Mouse (Mus musculus) hindbrain, embryonic 10.5 days (tissue): Measurements from ENCODE around the gene Sh3rf1. TPM values are rescaled to one million over a fixed set of nuclear protein-coding genes. Genes with fewer than 3 reads are reported as not detected.

ENCODE experiments used
- DNase-seq: peaks from one replicate; pipeline ENCODE4 v3.0.0-alpha.2; 2017; ENCODE audit warnings: low spot score
- H3K27ac ChIP-seq: fragments of 300-500 bp; sonication (generic); 2 replicates; pipeline ENCODE4 v1.5.1; 2016; ENCODE audit warnings: mild to moderate bottlenecking, moderate library complexity
- H3K27me3 ChIP-seq: fragments of 300-500 bp; sonication (generic); 2 replicates; pipeline ENCODE4 v1.6.1; 2016; ENCODE audit warnings: mild to moderate bottlenecking; ENCODE audit not compliant: poor library complexity, insufficient read depth, severe bottlenecking
- H3K36me3 ChIP-seq: fragments of 300-500 bp; sonication (generic); 2 replicates; pipeline ENCODE4 v1.6.1; 2016; ENCODE audit warnings: mild to moderate bottlenecking, moderate library complexity
- H3K4me1 ChIP-seq: fragments of 300-500 bp; sonication (generic); replicated peaks from 2 replicates; pipeline ENCODE4 v1.6.1; 2016; ENCODE audit warnings: mild to moderate bottlenecking
- H3K4me3 ChIP-seq: fragments of 300-500 bp; sonication (generic); 2 replicates; pipeline ENCODE4 v1.5.1; 2016; ENCODE audit warnings: mild to moderate bottlenecking, moderate library complexity
- H3K9me3 ChIP-seq: fragments of 300-500 bp; sonication (generic); 2 replicates; pipeline ENCODE4 v1.6.1; 2016; ENCODE audit warnings: mild to moderate bottlenecking, moderate library complexity
- WGBS: fragments of 180-500 bp; shearing (Covaris S2); methylation state at CpG from one replicate; pipeline ENCODE4 v1.1.7; 2016; 5-methylcytosine and 5-hydroxymethylcytosine counted together
- polyA plus RNA-seq: library from polyadenylated mRNA; unstranded; fragments of >200 nt; fragmentation: Nextera tagmentation; extraction: Ambion mirVana; gene quantifications from 2 replicates; pipeline ENCODE4 v1.2.1, GENCODE M21; 2016

The Sh3rf1 gene
- polyA plus RNA-seq, 1 experiment from 2014 or later: 20.3 TPM

DNA sequence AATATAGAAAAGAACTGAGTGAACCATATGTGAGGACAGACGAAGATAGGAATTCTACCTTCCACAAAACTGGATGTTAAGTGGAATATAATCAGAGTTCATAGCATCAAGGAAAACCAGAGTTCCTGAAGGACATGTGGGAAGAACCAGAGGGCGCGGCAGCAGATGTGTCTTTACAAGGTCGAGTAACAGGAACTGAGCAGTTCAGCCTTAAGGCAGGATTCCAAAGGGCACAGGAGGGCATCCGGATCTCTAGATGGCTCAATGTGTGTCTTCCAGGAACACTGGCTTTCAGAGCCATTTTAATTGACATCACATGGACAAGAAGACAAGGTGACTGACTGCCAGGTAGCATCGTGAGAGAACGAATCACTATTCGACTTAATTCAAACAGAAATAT lies 102.6 kb downstream of the Sh3rf1 start:
- no peak overlapping the region for H3K27ac ChIP-seq
- peaks cover 23% of the 10 kb centered on the region for H3K36me3 ChIP-seq
- no peaks in the 10 kb centered on the region for H3K9me3 ChIP-seq
- 84% methylated on average over 8 of the region's 8 CpGs for WGBS
- H3K27me3 ChIP-seq: no peaks in the 10 kb centered on the region
- H3K4me1 ChIP-seq: peaks cover 41% of the 10 kb centered on the region
- H3K4me3 ChIP-seq: no peak overlapping the region
- DNase-seq: no peak

DNA sequence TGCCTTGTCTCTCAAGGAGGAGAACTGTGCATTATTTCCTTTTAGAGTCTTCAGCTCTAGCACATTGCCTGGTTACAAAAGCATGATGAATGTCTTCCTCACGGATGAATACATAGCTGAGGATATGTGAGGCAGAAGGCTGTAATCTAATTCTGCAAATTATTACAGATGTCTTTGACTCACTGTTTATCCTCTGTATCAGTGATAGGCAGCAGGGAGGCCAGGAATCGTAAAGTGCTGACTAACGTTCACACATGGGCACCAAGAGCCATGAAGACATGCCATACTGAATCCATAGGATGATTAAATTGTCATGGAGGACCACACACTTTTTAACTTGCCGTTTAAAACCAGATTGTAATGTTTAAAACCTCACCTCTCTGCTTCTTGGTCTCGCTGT lies 103.7 kb downstream of the Sh3rf1 start:
- no peak overlapping the region for H3K4me3 ChIP-seq
- no peak for DNase-seq
- no peaks in the 10 kb centered on the region for H3K27me3 ChIP-seq
- no peaks in the 10 kb centered on the region for H3K9me3 ChIP-seq
- WGBS: 89% methylated on average over 5 of the region's 5 CpGs
- peaks cover 37% of the 10 kb centered on the region for H3K4me1 ChIP-seq
- H3K27ac ChIP-seq: no peak overlapping the region
- peaks cover 26% of the 10 kb centered on the region for H3K36me3 ChIP-seq

DNA sequence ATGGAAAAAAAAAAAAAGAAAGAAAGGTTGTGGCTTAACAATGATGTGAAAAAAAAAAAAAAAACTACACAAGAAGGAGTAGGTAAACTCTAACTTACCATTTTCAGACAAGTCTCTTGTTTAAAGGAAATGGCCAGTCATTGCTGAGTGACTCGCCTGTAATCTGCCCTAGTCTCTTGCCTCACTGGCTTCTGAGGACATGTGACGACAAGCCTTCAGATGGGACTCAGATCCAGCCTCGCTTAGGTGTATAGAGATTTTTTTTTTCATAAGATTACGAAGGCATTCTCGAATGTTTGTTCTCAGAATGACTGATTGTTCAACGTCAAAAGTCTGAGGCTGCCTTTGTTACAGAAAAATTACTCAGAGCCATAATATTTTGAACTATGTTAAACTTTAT lies 116.0 kb downstream of the Sh3rf1 start:
- 91% methylated on average over 6 of the region's 6 CpGs for WGBS
- H3K4me3 ChIP-seq: no peak overlapping the region
- no peak for DNase-seq
- no peaks in the 10 kb centered on the region for H3K27me3 ChIP-seq
- H3K27ac ChIP-seq: no peak overlapping the region
- H3K9me3 ChIP-seq: no peaks in the 10 kb centered on the region
- H3K36me3 ChIP-seq: peaks cover 21% of the 10 kb centered on the region
- peaks cover 27% of the 10 kb centered on the region for H3K4me1 ChIP-seq

DNA sequence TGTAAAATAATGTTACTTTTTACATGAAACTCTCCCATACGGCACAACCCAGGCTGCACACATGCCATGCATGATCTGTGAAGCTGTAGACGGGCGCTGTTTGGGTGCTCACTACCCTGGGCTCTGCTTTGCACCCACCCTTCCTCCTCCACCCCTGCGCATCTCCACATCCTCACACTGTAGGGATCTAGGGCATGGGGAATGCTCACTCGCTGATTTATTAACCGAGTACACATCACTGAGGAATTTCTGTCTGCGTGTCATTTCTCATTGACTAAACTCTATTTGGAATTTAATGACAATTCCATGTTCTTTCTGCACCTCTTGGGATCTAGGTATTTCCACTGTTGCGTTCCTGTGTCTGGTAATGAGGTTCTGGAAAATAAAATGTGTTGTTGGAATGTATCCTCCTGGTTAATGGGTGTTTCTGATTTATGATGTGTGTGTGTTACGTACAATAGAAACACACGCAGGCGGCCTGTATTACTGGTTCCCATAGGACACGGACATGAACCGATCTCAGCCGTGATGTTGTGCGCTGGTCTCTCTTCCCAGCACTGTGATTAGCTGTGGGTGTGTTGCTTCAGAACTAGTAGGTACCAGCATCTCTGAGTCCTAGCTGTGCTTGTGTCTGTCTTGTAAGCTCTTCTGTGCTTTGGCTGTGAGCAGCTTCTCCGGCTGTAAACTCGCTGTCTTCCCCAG lies 116.8 kb downstream of the Sh3rf1 start:
- WGBS: 93% methylated on average over 17 of the region's 17 CpGs
- Histone ChIP-seq H3K27me3 (no peaks in the 10 kb centered on the region), H3K9me3 (no peaks in the 10 kb centered on the region), H3K4me1 (peaks cover 27% of the 10 kb centered on the region), H3K36me3 (peaks cover 18% of the 10 kb centered on the region), H3K27ac (no peak overlapping the region), H3K4me3 (no peak overlapping the region)
- DNase-seq: no peak

DNA sequence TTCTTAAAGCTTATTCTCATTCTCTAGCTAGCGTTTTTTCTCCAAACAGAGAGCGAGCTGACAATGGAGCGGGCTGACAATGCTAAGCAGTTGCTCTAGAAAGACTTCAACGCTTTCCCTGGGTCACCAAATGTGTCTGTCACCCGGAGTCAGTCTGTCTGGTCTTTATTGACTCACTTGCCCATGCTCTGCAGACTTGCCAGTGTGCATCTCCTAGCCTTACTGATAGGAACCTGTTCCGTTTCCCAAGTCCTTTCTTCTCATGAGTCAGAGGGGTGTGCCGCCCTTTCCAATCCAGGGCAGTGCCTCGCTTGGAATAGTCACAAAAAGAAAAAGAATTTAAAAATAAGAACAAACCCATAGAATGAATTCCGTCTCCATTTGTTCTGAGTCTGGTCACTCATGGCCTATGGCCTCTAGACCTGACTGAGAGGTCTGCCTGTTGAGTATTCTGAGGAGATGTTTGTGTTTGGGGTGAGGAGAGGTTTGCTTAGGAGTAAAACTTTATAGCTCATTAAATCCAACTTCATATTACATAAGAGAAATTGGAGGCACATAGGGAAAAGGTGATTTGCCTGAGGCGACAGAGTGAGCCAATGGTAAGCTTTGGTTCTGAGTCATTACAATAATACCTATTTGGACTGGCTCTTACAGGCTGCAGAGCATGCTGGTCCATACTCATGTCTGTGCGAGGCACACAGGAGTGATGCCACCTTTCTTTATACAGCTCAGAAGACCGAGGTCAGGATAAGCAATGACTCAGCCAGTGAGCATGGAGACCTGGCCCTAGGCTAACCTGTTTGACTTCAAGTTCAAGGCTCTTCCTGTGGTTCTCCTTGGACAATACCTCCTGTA lies 118.1 kb downstream of the Sh3rf1 start:
- WGBS: 66% methylated on average over 12 of the region's 12 CpGs

DNA sequence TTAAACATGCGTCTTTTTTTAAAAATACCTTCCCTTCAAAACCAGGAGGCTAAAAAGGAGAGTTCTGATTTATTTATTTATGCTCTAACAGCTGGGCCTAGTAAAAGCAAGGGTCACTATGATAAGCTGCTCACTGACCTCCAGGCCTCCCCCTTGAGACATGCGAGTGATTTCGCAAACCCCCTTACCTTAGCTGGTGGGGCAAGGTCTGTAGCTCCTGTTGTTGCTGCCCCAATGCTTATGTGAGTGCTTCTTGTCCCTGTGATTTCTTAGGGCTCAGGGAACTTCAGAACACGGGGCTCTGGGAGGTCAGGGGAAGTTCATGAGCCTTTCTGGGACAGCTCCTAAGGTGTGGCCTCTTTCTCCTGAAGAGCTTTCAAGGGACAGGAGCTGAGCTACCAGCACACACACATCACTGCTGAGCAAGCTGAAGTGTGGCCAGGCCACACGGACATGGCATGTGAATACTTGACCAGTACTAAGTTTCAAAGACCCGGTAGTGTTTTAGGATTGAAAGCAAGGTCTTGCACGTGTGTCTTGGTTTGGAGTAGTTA lies 118.9 kb downstream of the Sh3rf1 start:
- WGBS: 79% methylated on average over 7 of the region's 7 CpGs
- Histone ChIP-seq H3K27ac (0 out of 2 replicates have a peak overlapping the region, but pooled peaks have one; percentile 8), H3K36me3 (peaks cover 9% of the 10 kb centered on the region), H3K4me3 (no peak overlapping the region), H3K27me3 (no peaks in the 10 kb centered on the region), H3K9me3 (no peaks in the 10 kb centered on the region), H3K4me1 (peaks cover 28% of the 10 kb centered on the region)
- no peak for DNase-seq

More for the DNA sequence above, 118.1 kb downstream of the Sh3rf1 start:
- DNase-seq: no peak
- no peak overlapping the region for H3K4me3 ChIP-seq
- peak overlapping the region; percentile 23; the same call in 1 of the 2 replicates for H3K27ac ChIP-seq
- peaks cover 27% of the 10 kb centered on the region for H3K4me1 ChIP-seq
- H3K36me3 ChIP-seq: peaks cover 10% of the 10 kb centered on the region
- H3K27me3 ChIP-seq: no peaks in the 10 kb centered on the region
- H3K9me3 ChIP-seq: no peaks in the 10 kb centered on the region

DNA sequence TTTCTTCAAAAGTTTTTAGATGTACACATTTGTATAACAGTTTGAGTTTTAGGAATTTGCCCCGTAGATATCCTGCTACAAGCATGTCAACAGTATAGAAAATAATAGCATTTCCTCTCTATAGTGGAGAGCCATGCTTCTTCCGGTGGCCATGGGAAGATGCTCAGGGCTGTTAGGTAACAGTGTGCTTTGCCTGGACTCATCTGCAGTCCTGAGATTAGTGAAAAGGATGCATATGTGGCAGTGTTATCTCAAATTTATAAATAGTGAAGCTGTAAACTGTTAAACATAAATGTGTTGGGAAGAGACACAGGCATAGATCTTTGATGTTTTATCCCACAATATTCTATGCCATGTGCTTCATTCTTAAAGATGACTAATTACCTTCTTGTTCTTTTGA lies 120.8 kb downstream of the Sh3rf1 start:
- Histone ChIP-seq H3K9me3 (0 out of 2 replicates have a peak, but pooled peaks cover under 1% of the 10 kb centered on the region), H3K4me3 (no peak overlapping the region), H3K27ac (no peak overlapping the region), H3K4me1 (peaks cover 45% of the 10 kb centered on the region), H3K27me3 (no peaks in the 10 kb centered on the region), H3K36me3 (peaks cover 7% of the 10 kb centered on the region)
- WGBS: 92% methylated on average over 2 of the region's 2 CpGs
- no peak for DNase-seq

DNA sequence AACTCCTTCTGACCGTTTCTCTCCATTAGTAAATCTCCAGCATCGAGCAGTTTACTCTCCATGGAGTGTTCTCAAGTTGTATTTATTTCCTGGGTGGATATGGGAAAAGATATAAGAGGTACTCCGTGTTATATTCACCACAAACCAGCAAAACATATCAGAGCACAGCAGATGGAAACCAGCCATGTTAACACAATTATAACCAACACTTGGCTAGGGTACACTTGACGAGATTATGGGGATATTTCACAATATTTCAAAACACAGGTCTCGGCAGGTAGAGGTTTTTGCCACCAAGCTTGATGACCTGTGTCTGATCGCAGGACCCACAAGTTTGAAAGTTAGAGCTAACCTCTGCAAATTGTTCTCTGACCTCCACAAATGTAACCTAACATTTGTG lies 123.3 kb downstream of the Sh3rf1 start:
- no peak overlapping the region for H3K27ac ChIP-seq
- H3K4me1 ChIP-seq: peaks cover 34% of the 10 kb centered on the region
- H3K27me3 ChIP-seq: no peaks in the 10 kb centered on the region
- H3K4me3 ChIP-seq: no peak overlapping the region
- no peak for DNase-seq
- 0 out of 2 replicates have a peak, but pooled peaks cover 2% of the 10 kb centered on the region for H3K9me3 ChIP-seq
- 93% methylated on average over 6 of the region's 6 CpGs for WGBS
- peaks cover 26% of the 10 kb centered on the region for H3K36me3 ChIP-seq

DNA sequence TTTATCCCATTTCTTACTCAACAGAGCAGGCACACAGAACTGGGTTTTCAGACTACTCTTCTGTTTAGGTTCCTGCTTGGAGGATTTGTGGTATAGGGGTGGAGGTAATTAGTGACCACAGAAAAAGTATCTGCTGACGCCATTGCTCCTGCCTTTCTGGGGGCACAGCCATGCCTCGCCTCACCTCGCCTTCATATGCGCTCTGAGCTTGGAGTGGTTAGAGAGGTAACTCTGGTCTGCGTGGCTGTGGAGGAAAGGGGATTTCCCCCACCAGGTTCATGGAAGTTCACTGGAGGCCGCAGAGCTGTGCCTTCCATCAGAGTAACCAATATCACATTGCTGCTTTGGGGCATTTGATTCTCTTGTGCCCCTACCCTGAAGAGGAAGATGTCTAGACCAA lies 123.9 kb downstream of the Sh3rf1 start:
- no peak for DNase-seq
- Histone ChIP-seq H3K27me3 (no peaks in the 10 kb centered on the region), H3K36me3 (peaks cover 31% of the 10 kb centered on the region), H3K9me3 (0 out of 2 replicates have a peak, but pooled peaks cover 2% of the 10 kb centered on the region), H3K27ac (no peak overlapping the region), H3K4me1 (peaks cover 28% of the 10 kb centered on the region), H3K4me3 (no peak overlapping the region)
- WGBS: 91% methylated on average over 6 of the region's 6 CpGs

DNA sequence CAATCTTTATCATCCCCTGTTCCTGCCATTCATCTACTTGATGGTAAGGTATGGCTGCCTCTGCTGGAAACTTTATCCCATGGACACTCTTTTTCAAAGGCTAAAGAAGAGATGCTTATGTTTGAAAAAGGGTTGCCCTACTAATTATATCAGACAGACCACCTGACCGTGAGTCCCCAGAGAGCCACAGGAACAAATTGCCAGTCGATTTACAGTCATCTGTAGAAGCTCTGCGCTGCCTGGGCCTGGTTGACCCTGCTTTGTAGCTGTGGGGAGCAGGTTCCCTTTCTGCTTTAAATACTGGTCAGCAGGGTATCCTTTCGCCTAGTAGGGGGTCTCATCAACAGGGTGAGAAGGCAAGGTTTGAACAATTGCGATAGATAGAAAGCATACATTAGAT lies 124.4 kb downstream of the Sh3rf1 start:
- H3K27ac ChIP-seq: no peak overlapping the region
- 70% methylated on average over 5 of the region's 5 CpGs for WGBS
- H3K36me3 ChIP-seq: peaks cover 31% of the 10 kb centered on the region
- no peak for DNase-seq
- H3K4me1 ChIP-seq: peaks cover 25% of the 10 kb centered on the region
- H3K27me3 ChIP-seq: no peaks in the 10 kb centered on the region
- 0 out of 2 replicates have a peak, but pooled peaks cover 2% of the 10 kb centered on the region for H3K9me3 ChIP-seq
- H3K4me3 ChIP-seq: no peak overlapping the region

DNA sequence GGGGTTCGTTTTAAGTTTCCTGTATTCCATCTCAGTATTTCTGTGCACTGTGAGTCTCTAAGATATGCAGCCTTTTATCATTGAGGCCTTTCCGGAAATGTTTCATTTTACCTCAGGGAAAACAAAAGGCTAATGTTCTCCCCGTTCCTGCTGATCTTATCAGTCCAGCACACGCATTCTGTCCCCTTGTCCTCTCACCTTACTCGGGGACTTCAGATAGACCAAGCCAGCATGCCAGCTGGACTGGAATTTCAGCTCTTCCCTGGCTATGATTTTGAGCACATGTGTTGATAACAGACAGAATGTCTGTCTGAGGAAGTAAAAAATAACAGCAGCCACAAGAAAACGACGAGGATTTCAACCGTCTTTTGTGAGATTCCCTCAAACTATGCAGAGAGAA lies 124.8 kb downstream of the Sh3rf1 start:
- Histone ChIP-seq H3K4me3 (no peak overlapping the region), H3K27ac (no peak overlapping the region), H3K27me3 (no peaks in the 10 kb centered on the region), H3K4me1 (peaks cover 21% of the 10 kb centered on the region), H3K36me3 (peaks cover 32% of the 10 kb centered on the region), H3K9me3 (0 out of 2 replicates have a peak, but pooled peaks cover 2% of the 10 kb centered on the region)
- 68% methylated on average over 8 of the region's 8 CpGs for WGBS
- DNase-seq: no peak

DNA sequence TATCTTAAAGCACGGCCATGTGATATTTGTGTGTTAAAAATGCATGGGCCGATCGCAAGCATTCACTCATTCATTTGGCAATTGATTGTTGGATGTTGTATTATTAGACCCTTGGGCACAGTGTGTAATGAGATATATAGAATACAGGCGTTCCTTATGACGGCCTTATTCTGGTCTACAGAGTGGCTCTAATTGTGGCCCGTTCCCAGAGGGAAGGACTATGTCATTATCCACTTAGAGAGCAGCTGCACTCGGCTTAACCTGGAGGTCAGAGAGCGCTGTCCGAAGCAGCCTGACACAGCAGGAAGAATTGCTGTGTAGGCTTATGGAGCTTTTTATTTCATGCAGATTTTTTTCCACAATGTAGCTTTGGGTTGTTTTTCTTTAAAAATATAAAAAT lies 126.8 kb downstream of the Sh3rf1 start:
- Histone ChIP-seq H3K9me3 (0 out of 2 replicates have a peak, but pooled peaks cover 2% of the 10 kb centered on the region), H3K27ac (no peak overlapping the region), H3K36me3 (peaks cover 42% of the 10 kb centered on the region), H3K4me1 (peaks cover 21% of the 10 kb centered on the region), H3K4me3 (no peak overlapping the region), H3K27me3 (no peaks in the 10 kb centered on the region)
- DNase-seq: no peak
- 54% methylated on average over 9 of the region's 9 CpGs for WGBS

DNA sequence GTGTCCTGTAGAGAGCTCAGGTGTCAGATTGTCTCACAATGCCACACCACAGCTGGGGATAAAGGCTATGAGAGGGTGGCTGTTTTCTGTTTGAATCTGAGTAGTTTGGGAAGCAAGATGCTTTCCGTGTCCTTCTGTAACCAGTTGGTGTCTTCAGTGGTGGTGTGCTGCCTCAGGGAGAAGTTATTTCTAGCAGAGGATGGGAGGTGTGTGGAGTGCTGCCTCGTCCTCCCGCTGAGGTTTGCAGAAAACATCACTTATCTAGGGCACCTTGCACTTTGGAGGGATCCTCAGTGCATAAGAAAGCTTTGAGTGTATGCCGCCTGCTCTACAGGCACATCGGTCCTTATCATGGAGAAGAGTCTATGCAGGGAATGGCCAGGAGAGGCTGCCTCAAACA lies 128.0 kb downstream of the Sh3rf1 start:
- Histone ChIP-seq H3K27ac (no peak overlapping the region), H3K4me3 (no peak overlapping the region)

More for the DNA sequence above, 128.0 kb downstream of the Sh3rf1 start:
- Histone ChIP-seq H3K4me1 (peaks cover 21% of the 10 kb centered on the region), H3K27me3 (no peaks in the 10 kb centered on the region), H3K36me3 (peaks cover 42% of the 10 kb centered on the region), H3K9me3 (0 out of 2 replicates have a peak, but pooled peaks cover 2% of the 10 kb centered on the region)
- WGBS: 90% methylated on average over 5 of the region's 5 CpGs
- DNase-seq: no peak
